Mouse (Mus musculus) hindbrain, postnatal 0 days (tissue): ENCODE results near the gene Elp5. TPM values are rescaled to one million over a fixed set of nuclear protein-coding genes. Genes with fewer than 3 reads are reported as not detected.
A peak's percentile ranks its signal among the peaks of the same experiment; 100 is the strongest.

ENCODE experiments used
- ATAC-seq: fragments of 200-750 bp; cut with Nextera tagmentation; 2 replicates; pipeline ENCODE4 v1.8.0; 2017; ENCODE audit warnings: mild to moderate bottlenecking, moderate TSS enrichment, moderate library complexity
- DNase-seq: peaks from one replicate; pipeline ENCODE4 v3.0.0-alpha.2; 2015; ENCODE audit warnings: low spot score
- H3K27ac ChIP-seq: fragments of 300-500 bp; sonication (generic); 2 replicates; pipeline ENCODE4 v1.5.1; 2014; ENCODE audit warnings: mild to moderate bottlenecking
- H3K27me3 ChIP-seq: fragments of 300-500 bp; sonication (generic); 2 replicates; pipeline ENCODE4 v1.6.1; 2014; ENCODE audit warnings: low read length, mixed read lengths; ENCODE audit not compliant: insufficient read depth
- H3K36me3 ChIP-seq: fragments of 300-500 bp; sonication (generic); 2 replicates; pipeline ENCODE4 v1.6.1; 2014; ENCODE audit warnings: low read length, mixed read lengths; ENCODE audit not compliant: insufficient read depth
- H3K4me1 ChIP-seq: fragments of 300-500 bp; sonication (generic); 2 replicates; pipeline ENCODE4 v1.6.1; 2014; ENCODE audit warnings: antibody characterized with exemption, low read length, mixed read lengths; ENCODE audit not compliant: insufficient read depth
- H3K4me2 ChIP-seq: fragments of 300-500 bp; sonication (generic); 2 replicates; pipeline ENCODE4 v1.6.1; 2014; ENCODE audit warnings: low read depth, mild to moderate bottlenecking, low read length, moderate library complexity, mixed read lengths
- H3K4me3 ChIP-seq: fragments of 300-500 bp; sonication (generic); 2 replicates; pipeline ENCODE4 v1.5.1; 2014; ENCODE audit warnings: low read length
- H3K9ac ChIP-seq: fragments of 300-500 bp; sonication (generic); replicated peaks from 2 replicates; pipeline ENCODE4 v1.6.1; 2014; ENCODE audit warnings: mild to moderate bottlenecking, low read length, moderate library complexity, mixed read lengths
- H3K9me3 ChIP-seq: fragments of 300-500 bp; sonication (generic); 2 replicates; pipeline ENCODE4 v1.6.1; 2016; ENCODE audit warnings: low read length, mixed read lengths
- CTCF ChIP-seq: IDR thresholded peaks from 2 replicates; pipeline ENCODE4 v1.5.1; 2016; ENCODE audit warnings: antibody characterized with exemption, control low read depth, low read depth
- WGBS: fragments of 180-500 bp; shearing (Covaris S2); extraction: QIAGEN DNeasy Blood & Tissue Kit; methylation state at CpG from one replicate; pipeline ENCODE4 v1.1.7; 2014; 5-methylcytosine and 5-hydroxymethylcytosine counted together
- polyA plus RNA-seq: library from polyadenylated mRNA; unstranded; fragments of >200 nt; fragmentation: Nextera tagmentation; extraction: Ambion mirVana; gene quantifications from 2 replicates; pipeline ENCODE4 v1.2.1, GENCODE M21; 2015
- total RNA-seq: library from RNA; depleted of rRNA; stranded (reverse); fragments of >200 nt; gene quantifications from 2 replicates; pipeline ENCODE4 v1.2.3, GENCODE M21; 2014

The Elp5 gene
- total and polyA plus RNA-seq, 2 experiments from 2014 or later: 137 to 168 TPM

DNA sequence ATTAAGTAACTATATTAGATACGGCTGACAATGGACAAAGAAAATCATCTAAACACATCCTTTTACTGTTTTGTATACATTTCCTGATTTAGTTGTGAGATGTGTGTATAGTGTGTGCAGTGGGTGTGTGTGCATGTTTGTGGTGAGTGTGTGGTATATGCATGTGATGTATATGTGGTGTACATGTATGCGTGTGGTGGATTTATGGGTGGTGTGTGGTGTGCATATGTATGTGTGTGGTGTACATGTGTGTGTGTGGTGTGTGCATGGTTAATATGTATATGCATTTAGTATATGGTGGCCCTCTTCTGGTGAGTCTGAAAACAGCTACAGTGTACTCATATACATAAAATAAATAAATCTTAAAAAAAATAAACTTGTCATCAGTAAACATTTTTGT lies 54.8 kb downstream of the Elp5 start:
- Histone ChIP-seq H3K9me3 (no peaks in the 10 kb centered on the region), H3K4me1 (peaks cover under 1% of the 10 kb centered on the region; the same call in 1 of the 2 replicates), H3K27me3 (no peaks in the 10 kb centered on the region), H3K4me2 (no peak overlapping the region), H3K9ac (no peak overlapping the region), H3K27ac (no peak overlapping the region), H3K36me3 (no peaks in the 10 kb centered on the region), H3K4me3 (no peak overlapping the region)
- TF ChIP-seq CTCF: no peak
- DNase-seq: no peak
- 99% methylated on average over 2 of the region's 2 CpGs for WGBS
- ATAC-seq: no peak

DNA sequence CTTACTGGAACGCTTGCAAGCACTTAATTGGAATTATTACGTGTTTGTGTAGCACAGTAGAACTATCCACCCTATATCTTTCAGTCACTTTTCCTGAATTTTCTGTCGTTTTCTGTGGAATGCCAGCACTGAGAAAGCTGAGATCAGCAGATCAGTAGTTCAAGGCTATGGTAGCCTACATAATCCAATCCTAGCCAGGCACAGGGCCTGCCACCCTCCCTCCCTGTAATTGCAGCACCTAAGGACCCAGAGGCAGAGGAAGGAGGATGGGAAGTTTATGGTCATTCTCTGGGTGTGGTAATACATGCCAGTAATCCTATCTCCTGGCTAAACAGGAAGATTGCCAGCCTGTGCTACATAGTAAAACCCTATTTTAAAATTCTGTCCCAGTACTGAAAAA lies 59.5 kb downstream of the Elp5 start:
- DNase-seq (no peak), ATAC-seq (no peak)
- TF ChIP-seq CTCF: no peak
- no peak overlapping the region for H3K27ac ChIP-seq
- peak overlapping the region; percentile 63; the same call in 1 of the 2 replicates for H3K4me2 ChIP-seq
- H3K36me3 ChIP-seq: peaks cover 11% of the 10 kb centered on the region
- 63% methylated on average over 3 of the region's 3 CpGs for WGBS
- no peaks in the 10 kb centered on the region for H3K9me3 ChIP-seq
- H3K9ac ChIP-seq: no peak overlapping the region
- peaks cover 10% of the 10 kb centered on the region for H3K4me1 ChIP-seq
- no peak overlapping the region for H3K4me3 ChIP-seq
- H3K27me3 ChIP-seq: no peaks in the 10 kb centered on the region

GRCm38 (mm10) chr11:69922012-69922756 lies 60.1 kb downstream of the Elp5 start:
- Histone ChIP-seq H3K4me2 (peak overlapping the region; percentile 63), H3K36me3 (peaks cover 17% of the 10 kb centered on the region), H3K4me3 (peak overlapping the region; percentile 85), H3K9me3 (no peaks in the 10 kb centered on the region), H3K27ac (peak overlapping the region; percentile 87), H3K4me1 (peaks cover 10% of the 10 kb centered on the region), H3K27me3 (no peaks in the 10 kb centered on the region), H3K9ac (peak overlapping the region; percentile 53)
- TF ChIP-seq CTCF: peak; percentile 25
- no peak for ATAC-seq
- WGBS: 4% methylated on average over 12 of the region's 12 CpGs
- no peak for DNase-seq

- H3K4me2 ChIP-seq: peak within 1 kb of the TSS; percentile 79
- H3K27ac ChIP-seq: peak within 1 kb of the TSS; percentile 96
- 0% methylated on average over 78 of the region's 78 CpGs for WGBS
- peak; percentile 86 for TF ChIP-seq CTCF
- ATAC-seq (peak; percentile 97), DNase-seq (peak; percentile 100)
- H3K27me3 ChIP-seq: no peaks in the 10 kb centered on the region
- H3K4me1 ChIP-seq: peaks cover 10% of the 10 kb centered on the region
- no peaks in the 10 kb centered on the region for H3K9me3 ChIP-seq
- peaks cover 24% of the 10 kb centered on the region for H3K36me3 ChIP-seq
- peak within 1 kb of the TSS; percentile 85 for H3K4me3 ChIP-seq
- H3K9ac ChIP-seq: peak within 1 kb of the TSS; percentile 95
Measured at GRCm38 (mm10) chr11:69921114-69922011, 61.0 kb downstream of the Elp5 start, which contains the start of gene Eif5a. Gene Eif5a, minus strand, starts transcription at chr11:69921958.

- no peak for TF ChIP-seq CTCF
- peaks cover 10% of the 10 kb centered on the region for H3K4me1 ChIP-seq
- H3K4me2 ChIP-seq: peak overlapping the region; percentile 79
- no peaks in the 10 kb centered on the region for H3K9me3 ChIP-seq
- ATAC-seq (no peak), DNase-seq (peak; percentile 45)
- H3K36me3 ChIP-seq: peaks cover 31% of the 10 kb centered on the region
- H3K27me3 ChIP-seq: no peaks in the 10 kb centered on the region
- under 1% methylated on average over 50 of the region's 65 CpGs for WGBS
- H3K9ac ChIP-seq: peak overlapping the region; percentile 95
- H3K4me3 ChIP-seq: peak overlapping the region; percentile 85
- H3K27ac ChIP-seq: peak overlapping the region; percentile 96
Measured at GRCm38 (mm10) chr11:69920266-69921031, 61.9 kb downstream of the Elp5 start.

DNA sequence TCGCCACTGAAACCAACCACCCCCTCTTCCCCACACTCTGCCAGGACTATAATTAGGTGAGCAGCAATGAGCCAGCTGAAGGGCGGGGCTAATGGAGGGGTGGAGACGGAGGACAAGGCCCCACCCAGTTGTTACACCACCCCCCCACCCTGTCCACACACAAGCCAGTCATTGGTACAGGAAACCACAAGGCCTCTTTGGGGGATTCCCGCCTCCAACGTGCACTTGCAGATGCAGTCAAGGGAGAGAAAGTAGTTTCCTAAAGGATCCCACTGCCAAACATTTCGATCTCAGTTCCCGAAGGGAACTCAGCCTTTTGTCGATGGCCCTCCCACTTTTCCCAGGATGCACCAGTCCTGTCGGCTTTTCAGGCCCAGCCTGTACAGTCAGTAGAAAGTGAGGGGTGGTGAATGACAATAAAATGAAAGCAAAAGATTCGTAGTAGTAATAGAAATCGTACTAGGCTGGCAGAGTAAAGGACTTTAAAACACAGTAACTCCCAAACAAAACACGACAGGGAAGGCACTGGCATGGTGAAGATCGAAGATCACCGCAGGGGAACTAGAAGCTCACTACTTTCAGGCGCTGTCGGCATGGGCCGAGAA lies 62.6 kb downstream of the Elp5 start:
- Histone ChIP-seq H3K27ac (peak overlapping the region; percentile 96), H3K9me3 (no peaks in the 10 kb centered on the region), H3K4me2 (peak overlapping the region; percentile 79), H3K9ac (peak overlapping the region; percentile 95), H3K4me1 (peaks cover 12% of the 10 kb centered on the region), H3K27me3 (no peaks in the 10 kb centered on the region), H3K36me3 (peaks cover 37% of the 10 kb centered on the region), H3K4me3 (peak overlapping the region; percentile 85)
- ATAC-seq (no peak), DNase-seq (peak; percentile 78)
- no peak for TF ChIP-seq CTCF
- 1% methylated on average over 17 of the region's 17 CpGs for WGBS
